Mouse (Mus musculus): ENCODE measurements at regions not wholly inside any gene's neighbourhood (a gene's known extent, or its start where the extent isn't known, plus 50 kb on each side); places are given as distances from the start of the nearest gene placed in this dataset.

DNA sequence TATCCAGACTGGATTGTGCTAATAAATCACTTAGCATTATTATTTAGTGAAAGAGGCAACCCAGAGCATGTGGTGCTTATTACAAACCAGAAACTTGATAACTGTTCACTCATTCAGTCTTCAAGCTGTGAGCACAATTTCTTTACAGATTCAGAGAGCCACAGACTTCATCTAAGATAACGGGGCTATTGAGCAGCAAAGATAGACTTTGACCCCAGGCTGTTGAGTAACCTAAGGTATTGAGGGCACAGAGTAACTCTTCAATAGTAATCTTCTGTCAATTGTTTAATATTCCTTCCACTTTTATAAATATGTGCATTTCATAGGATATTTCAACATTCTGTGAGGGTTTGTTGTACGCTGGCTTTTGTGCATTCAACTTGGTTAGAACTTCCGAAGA lies 76.5 kb upstream of the Cyyr1 start:
- Histone ChIP-seq H3K36me3 (ENCODE audit: control insufficient read depth, insufficient read depth) (no peaks in the 10 kb centered on the region), H3K4me2 (ENCODE audit: low read depth, low read length) (no peak overlapping the region), H3K27me3 (ENCODE audit: control insufficient read depth, insufficient read depth, low read length) (no peaks in the 10 kb centered on the region), H3K4me3 (ENCODE audit: low read length) (no peak overlapping the region), H3K9me3 (replicated peaks; ENCODE audit: control insufficient read depth, low read length) (no peaks in the 10 kb centered on the region), H3K27ac (ENCODE audit: low read length) (no peak overlapping the region), H3K9ac (ENCODE audit: low read length) (no peak overlapping the region), H3K4me1 (ENCODE audit: control insufficient read depth, insufficient read depth, low read length) (no peaks in the 10 kb centered on the region)
- WGBS: 84% methylated on average over 3 of the region's 3 CpGs
- ATAC-seq (replicated peaks; ENCODE audit: extremely low read depth, insufficient read depth, low FRiP score): no peak

DNA sequence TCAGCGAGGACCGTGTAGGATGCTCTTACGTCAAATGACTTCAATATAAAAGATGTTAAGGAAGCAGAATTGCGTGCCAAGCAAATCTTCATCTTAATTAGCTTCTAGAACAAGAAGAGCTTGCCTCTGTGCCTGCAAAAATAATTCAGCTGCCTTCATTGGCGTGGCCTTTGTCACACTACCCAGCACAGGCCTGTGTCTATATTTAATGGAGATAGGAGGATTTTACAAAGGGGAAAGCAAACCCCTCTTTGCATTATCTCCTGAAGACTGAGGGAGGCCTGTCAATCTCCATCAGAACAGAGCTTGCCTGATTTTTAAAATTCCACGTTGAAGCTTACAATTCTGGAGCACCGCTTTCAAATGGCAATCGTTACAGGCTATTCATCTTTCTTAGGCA lies 71.3 kb upstream of the Cyyr1 start:
- Histone ChIP-seq H3K9me3 (replicated peaks; ENCODE audit: control insufficient read depth, low read length) (no peaks in the 10 kb centered on the region), H3K4me3 (ENCODE audit: low read length) (no peak overlapping the region), H3K4me2 (ENCODE audit: low read depth, low read length) (no peak overlapping the region), H3K36me3 (ENCODE audit: control insufficient read depth, insufficient read depth) (no peaks in the 10 kb centered on the region), H3K9ac (ENCODE audit: low read length) (no peak overlapping the region), H3K27me3 (ENCODE audit: control insufficient read depth, insufficient read depth, low read length) (no peaks in the 10 kb centered on the region), H3K27ac (ENCODE audit: low read length) (no peak overlapping the region), H3K4me1 (ENCODE audit: control insufficient read depth, insufficient read depth, low read length) (no peaks in the 10 kb centered on the region)
- 70% methylated on average over 8 of the region's 8 CpGs for WGBS
- no peak for ATAC-seq (replicated peaks; ENCODE audit: extremely low read depth, insufficient read depth, low FRiP score)

GRCm38 (mm10) chr16:85604089-85604488 lies 50.9 kb upstream of the Cyyr1 start:
- Histone ChIP-seq H3K36me3 (ENCODE audit: control insufficient read depth, insufficient read depth) (no peaks in the 10 kb centered on the region), H3K27ac (ENCODE audit: low read length) (no peak overlapping the region), H3K4me3 (ENCODE audit: low read length) (no peak overlapping the region), H3K4me2 (ENCODE audit: low read depth, low read length) (no peak overlapping the region), H3K4me1 (ENCODE audit: control insufficient read depth, insufficient read depth, low read length) (no peaks in the 10 kb centered on the region), H3K9ac (ENCODE audit: low read length) (no peak overlapping the region), H3K27me3 (ENCODE audit: control insufficient read depth, insufficient read depth, low read length) (no peaks in the 10 kb centered on the region), H3K9me3 (replicated peaks; ENCODE audit: control insufficient read depth, low read length) (no peaks in the 10 kb centered on the region)
- 71% methylated on average over 2 of the region's 2 CpGs for WGBS
- ATAC-seq (replicated peaks; ENCODE audit: extremely low read depth, insufficient read depth, low FRiP score): no peak
